21 mouse cellular contexts compared by ENCODE assay signal in genomic region chr11:111321576-111321975, GRCm38 (mm10).
"Had no signal": no experiment of that assay in that cellular context is flagged by ENCODE, and none has a peak within 500 bp of the region (broad histone marks: within the 10 kb centered on the region; RNA-seq: fewer than 3 reads in every experiment).

No protein-coding gene starts in this region.

- H3K4me1 ChIP-seq: intestine, embryonic 15.5 days; lung, embryonic 15.5 days; megakaryocyte, embryonic 14.5 days; neural tube, embryonic 13.5 days; stomach, embryonic 15.5 days had no signal

- H3K4me3 ChIP-seq: intestine, embryonic 15.5 days; left cerebral cortex, adult 2 months; lung, embryonic 15.5 days; megakaryocyte, embryonic 14.5 days; midbrain, embryonic 10.5 days; midbrain, embryonic 13.5 days; myocyte; neural tube, embryonic 13.5 days; stomach, embryonic 15.5 days had no signal

- H3K9me3 ChIP-seq: intestine, embryonic 15.5 days; lung, embryonic 15.5 days; midbrain, embryonic 10.5 days; midbrain, embryonic 13.5 days; neural tube, embryonic 13.5 days; stomach, embryonic 15.5 days had no signal

- H3K27me3 ChIP-seq: intestine, embryonic 15.5 days; lung, embryonic 15.5 days; megakaryocyte, embryonic 14.5 days; midbrain, embryonic 13.5 days; neural tube, embryonic 13.5 days; stomach, embryonic 15.5 days had no signal

- H3K9ac ChIP-seq: intestine, embryonic 15.5 days; liver, embryonic 14.5 days; lung, embryonic 15.5 days; midbrain, embryonic 13.5 days; neural tube, embryonic 13.5 days; stomach, embryonic 15.5 days had no signal

- H3K4me2 ChIP-seq: intestine, embryonic 15.5 days; liver, embryonic 11.5 days; lung, embryonic 15.5 days; midbrain, embryonic 13.5 days; neural tube, embryonic 13.5 days; stomach, embryonic 15.5 days had no signal

- ATAC-seq: intestine, embryonic 15.5 days; midbrain, embryonic 13.5 days; midbrain, embryonic 16.5 days had no signal

- H3K27ac ChIP-seq: intestine, embryonic 15.5 days; kidney, postnatal 0 days; left cerebral cortex, adult 2 months; liver, embryonic 14.5 days; lung, embryonic 15.5 days; midbrain, embryonic 10.5 days; midbrain, embryonic 13.5 days; neural tube, embryonic 13.5 days; stomach, embryonic 15.5 days had no signal

- H3K36me3 ChIP-seq: intestine, embryonic 15.5 days; lung, embryonic 15.5 days; midbrain, embryonic 10.5 days; midbrain, embryonic 13.5 days; neural tube, embryonic 13.5 days; stomach, embryonic 15.5 days had no signal

- DNase-seq: layer of hippocampus, postnatal 36 days; lung, adult 18-20 months; lung, postnatal 10 days; lung, postnatal 36 days; retina, postnatal 1 day; right cerebral cortex, postnatal 25 days; spleen, adult 18-20 months; thymus, postnatal 36 days had no signal
